Mouse (Mus musculus) layer of hippocampus, postnatal 10 days (tissue): Measurements from ENCODE around the gene Celf3. TPM values are rescaled to one million over a fixed set of nuclear protein-coding genes. Genes with fewer than 3 reads are reported as not detected.
A peak's percentile ranks its signal among the peaks of the same experiment; 100 is the strongest.

ENCODE experiments used
- DNase-seq, 2 experiments: peaks; one replicate each; pipeline ENCODE4 v3.0.0; 2021; ENCODE audit warnings: low spot score in 2 of 2
- long read RNA-seq: library from polyadenylated mRNA; stranded (forward); transcript quantifications from one replicate; pipeline ENCODE4 v2.0.0, GENCODE M21; 2023
- total RNA-seq, 2 experiments: library from RNA; stranded (reverse); gene quantifications; 2 replicates each; pipeline ENCODE4 v1.2.3; 2021

Gene Celf3
- total RNA-seq = 100 to 1,000 TPM; 222 to 249 TPM
- long read RNA-seq, partial matches to known transcripts = 13 of 29 reads
- long read RNA-seq, other reads (novel, unspliced or antisense) = 16 of 29 reads

- DNase-seq = peak; percentile 75 to 82
These were observed at the start of gene Celf3 for GRCm38 (mm10) chr3:94477981-94478422. Celf3 (plus strand) TSS chr3:94478295.

DNA sequence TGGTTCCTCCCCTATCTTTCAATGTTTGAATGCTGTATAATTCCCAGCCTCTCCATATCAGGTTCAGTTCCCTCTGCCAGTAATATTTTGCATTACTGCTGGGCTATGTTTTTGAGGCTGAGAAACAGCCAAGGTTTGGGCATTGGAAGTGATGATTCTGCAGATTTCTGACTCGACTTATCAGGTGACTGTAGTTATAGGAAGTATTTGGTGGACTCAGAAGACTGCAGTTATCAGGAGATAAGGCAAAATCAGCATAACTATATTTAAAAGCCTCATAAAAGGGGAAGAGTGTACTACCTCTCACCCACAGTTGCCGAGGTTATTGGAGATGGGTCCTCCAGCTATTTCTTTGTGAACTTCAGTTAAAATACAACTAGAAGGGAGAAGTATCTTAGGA lies 47.1 kb upstream of the Celf3 start:
- no peak for DNase-seq

GRCm38 (mm10) chr3:94434305-94434704 lies 43.8 kb upstream of the Celf3 start:
- no peak for DNase-seq

DNA sequence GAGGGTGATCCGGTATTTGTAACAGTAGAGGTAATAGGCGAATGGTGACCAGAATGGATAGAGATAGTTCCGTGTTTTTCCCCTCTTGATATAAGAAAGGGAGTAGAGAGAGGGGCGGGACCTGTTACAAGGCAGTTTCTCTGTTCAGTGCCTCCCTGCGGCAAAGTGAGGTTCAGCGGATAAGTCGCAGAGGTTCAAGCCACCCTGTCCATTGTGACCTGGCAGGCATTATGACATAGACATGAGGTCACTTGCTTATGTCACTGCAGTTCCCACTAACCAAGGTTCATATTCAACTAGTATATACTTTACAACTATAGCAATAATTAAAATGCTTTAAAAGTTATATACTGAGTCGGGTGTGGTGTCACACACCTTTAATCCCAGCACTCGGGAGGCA lies 41.7 kb upstream of the Celf3 start:
- DNase-seq = no peak

GRCm38 (mm10) chr3:94441182-94441581 lies 36.9 kb upstream of the Celf3 start:
- no peak for DNase-seq

GRCm38 (mm10) chr3:94442951-94443596 lies 35.0 kb upstream of the Celf3 start, which contains the start of gene Mrpl9:
Mrpl9 (plus strand) TSS chr3:94443318.
- DNase-seq = peak; percentile 95 to 96

GRCm38 (mm10) chr3:94443597-94443964 lies 34.5 kb upstream of the Celf3 start, which contains the start of gene Oaz3:
Oaz3 (minus strand) TSS chr3:94443915.
- no peak for DNase-seq

DNA sequence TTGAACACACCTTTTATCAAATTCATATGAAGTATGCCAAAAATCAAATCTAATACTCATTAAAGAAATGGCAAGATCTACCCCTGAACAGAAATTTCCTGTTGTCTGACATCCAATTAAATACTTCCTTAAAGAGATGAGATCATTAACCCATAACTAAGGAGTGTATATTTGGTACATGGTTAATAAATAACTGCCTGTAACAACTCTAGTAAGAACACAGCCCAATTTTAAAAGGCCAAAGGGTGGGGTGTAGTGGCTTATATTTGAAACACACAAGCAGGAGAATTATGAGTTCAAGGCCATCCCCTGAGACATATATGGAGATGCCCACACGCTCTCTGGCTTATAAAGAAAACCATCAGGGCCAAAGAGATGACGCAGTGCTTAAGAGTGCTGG lies 28.7 kb upstream of the Celf3 start:
- DNase-seq = no peak

- peak; percentile 82 to 86 for DNase-seq
These were observed 21.5 kb upstream of the Celf3 start for GRCm38 (mm10) chr3:94456529-94457000.

- no peak for DNase-seq
These were observed 21.0 kb upstream of the Celf3 start for GRCm38 (mm10) chr3:94457055-94457454.

DNA sequence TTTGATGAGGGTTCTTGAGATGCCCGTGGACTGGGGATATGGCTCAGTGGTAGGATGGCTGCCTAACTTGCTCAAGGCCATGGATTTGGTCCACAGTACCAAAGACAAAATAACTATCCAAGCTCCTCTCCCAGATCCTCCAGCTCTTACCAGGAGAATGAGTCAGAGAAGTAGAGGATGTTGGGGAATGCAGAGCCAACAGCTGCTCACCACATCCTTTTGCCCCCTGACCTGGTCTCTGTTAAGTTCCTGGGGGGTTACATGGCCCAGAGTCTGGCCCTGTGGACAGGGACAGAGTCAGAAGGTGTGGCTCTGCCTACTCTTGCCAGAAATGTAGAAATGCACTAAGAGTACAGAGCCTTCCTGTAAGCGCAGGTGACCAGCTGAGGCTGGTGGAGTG lies 18.3 kb upstream of the Celf3 start:
- no peak for DNase-seq

GRCm38 (mm10) chr3:94463926-94464578 lies 14.0 kb upstream of the Celf3 start:
- peak; percentile 20 to 38 for DNase-seq

GRCm38 (mm10) chr3:94465632-94466430 lies 12.3 kb upstream of the Celf3 start:
- DNase-seq = peak; percentile 57 to 68

GRCm38 (mm10) chr3:94468931-94469330 lies 9.2 kb upstream of the Celf3 start:
- DNase-seq = no peak

DNA sequence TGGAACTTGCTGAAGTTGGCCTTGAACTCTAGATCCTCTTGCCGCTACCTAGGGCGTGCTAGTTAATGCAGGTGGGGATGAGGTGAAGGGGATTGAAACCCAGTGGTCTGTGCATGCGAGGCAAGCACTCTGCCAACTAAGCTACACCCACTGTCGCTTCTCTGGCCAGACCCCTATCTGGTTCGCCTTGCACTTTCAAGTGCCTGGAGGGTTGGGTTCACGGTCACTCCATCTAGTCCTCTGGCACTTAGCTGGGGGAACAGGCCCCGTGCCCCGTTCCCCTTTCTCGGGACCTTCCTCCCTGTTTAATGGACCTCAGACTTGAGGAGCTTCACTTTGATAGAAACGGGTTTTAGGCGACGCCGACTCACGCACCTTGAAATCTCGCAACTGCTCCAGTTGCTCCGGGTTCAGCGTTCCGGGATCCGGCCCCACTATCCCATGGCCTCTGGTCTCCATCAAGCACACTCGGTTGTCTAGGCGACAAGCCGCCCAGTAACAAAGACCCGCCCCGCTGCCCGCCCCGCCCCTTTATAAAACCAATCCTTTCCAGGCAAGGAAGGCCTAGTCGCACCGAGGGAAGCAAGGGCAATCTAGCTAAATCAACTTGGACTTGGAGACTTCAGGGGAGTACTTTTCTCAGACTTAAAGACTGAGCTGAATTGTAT lies 5.5 kb upstream of the Celf3 start:
- no peak for DNase-seq

DNA sequence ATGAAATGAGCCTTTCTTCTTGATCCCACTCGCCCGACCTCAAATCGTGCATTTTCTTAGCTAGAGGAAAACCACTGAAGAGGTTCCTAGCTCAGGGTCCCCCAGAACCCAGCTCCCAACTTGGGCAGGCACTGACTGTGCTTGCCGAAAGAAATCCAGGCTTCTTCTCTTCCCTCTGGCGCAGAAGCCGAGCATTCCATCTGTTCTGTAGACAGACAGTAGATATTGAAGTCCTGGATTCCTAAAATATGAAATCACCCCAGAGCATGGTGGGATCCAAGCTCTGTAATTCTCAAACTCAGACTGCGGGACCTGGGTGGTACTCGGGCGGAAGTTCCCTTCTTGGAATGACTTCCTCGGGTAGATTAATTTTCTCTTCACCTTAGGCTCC lies 5.0 kb upstream of the Celf3 start:
- no peak for DNase-seq

GRCm38 (mm10) chr3:94473567-94474232 lies 4.4 kb upstream of the Celf3 start:
- DNase-seq = no peak

GRCm38 (mm10) chr3:94476301-94477035 lies 1.6 kb upstream of the Celf3 start:
- no peak for DNase-seq

GRCm38 (mm10) chr3:94477444-94477843 lies 651 bp upstream of the Celf3 start:
- DNase-seq = no peak

GRCm38 (mm10) chr3:94478591-94479169 lies 585 bp downstream of the Celf3 start:
- DNase-seq = no peak
